Mouse (Mus musculus) CD4-positive, CD25-positive, alpha-beta regulatory T cell, adult 2 months (primary cell): ENCODE data around the gene Prss28.

Experiments
- DNase-seq: peaks from one replicate; pipeline ENCODE4 v3.0.0-alpha.2; 2012; ENCODE audit warnings: low read depth, low spot score

Prss28 gene

GRCm38 (mm10) chr17:25341490-25341889 lies 33.0 kb downstream of the Prss28 start:
- no peak for DNase-seq

GRCm38 (mm10) chr17:25345462-25345861 lies 37.0 kb downstream of the Prss28 start, which contains the start of gene Tpsab1:
Tpsab1 (minus strand) TSS chr17:25345562.
- DNase-seq, result no peak

GRCm38 (mm10) chr17:25361291-25361690 lies 52.8 kb downstream of the Prss28 start:
- DNase-seq, result no peak
